In the genomic region with DNA sequence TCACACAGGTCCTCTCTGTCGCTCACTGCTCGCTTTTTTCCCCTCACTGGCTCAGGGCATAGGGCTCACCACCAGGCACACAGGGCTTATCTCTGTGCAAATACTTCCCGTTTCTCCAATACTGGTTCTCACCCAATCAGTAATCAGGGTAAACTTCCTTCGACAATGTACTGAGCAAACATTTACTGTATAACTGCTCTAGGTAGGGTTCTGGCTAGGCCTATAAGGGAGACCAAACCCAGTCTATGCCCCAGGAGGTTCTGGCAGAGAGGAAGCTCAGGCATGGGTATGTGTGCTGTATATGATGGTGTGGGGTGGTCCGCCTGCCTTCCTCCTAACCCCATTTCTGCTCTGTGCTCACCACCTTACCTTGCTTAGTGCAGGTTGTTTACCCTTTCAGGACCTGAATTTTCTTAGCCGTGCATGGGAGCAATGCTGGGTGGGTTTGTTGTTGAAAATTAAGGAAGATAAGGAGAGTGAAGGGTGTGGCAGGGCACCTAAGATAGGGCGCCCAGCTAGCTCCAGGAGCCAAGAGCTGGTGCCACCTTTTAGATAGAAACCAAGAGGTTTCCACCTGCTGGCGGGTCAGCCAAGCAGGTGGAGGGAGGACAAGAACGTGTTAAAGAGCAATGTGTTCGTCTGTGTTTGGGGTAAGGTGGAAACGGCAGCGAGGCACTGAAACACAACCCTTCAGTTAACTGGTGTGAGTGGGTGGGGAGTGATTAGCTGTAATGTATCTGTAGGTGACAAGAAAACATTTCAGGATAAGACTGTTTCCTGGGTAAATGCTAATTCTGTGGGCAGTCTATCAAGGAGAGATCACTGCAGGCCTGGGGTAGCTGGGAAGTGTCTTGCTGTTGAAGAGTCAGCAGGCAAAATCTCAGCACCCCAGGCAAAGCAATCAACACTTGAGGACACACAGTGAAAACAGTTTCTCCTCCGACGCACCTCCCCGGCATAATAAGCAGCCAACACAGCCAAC, we compare ENCODE assay signal across 14 mouse cellular contexts. TPM values are rescaled to one million over a fixed set of nuclear protein-coding genes. Genes with fewer than 3 reads are reported as not detected.
DNase-seq lines count a peak whose midpoint lies in the region; ATAC-seq lines count a peak whose summit lies in the region.
"Had no signal": no experiment of that assay in that cellular context is flagged by ENCODE, and none has a peak within 500 bp of the region (broad histone marks: within the 10 kb centered on the region; RNA-seq: fewer than 3 reads in every experiment).

No protein-coding gene starts in this region.

- no peaks in the 10 kb centered on the region for H3K36me3 ChIP-seq in heart, embryonic 14.5 days (ENCODE audit: control insufficient read depth, insufficient read depth, low read length)
- H3K36me3 ChIP-seq in liver, embryonic 12.5 days: no peaks in the 10 kb centered on the region

- H3K9ac ChIP-seq in heart, embryonic 14.5 days (ENCODE audit: low read length): no peak overlapping the region
- H3K9ac ChIP-seq in liver, embryonic 12.5 days: no peak overlapping the region

- H3K27ac ChIP-seq in heart, embryonic 14.5 days (replicated peaks in 1 of 2; ENCODE audit: control insufficient read depth in 1 of 2, insufficient read depth in 1 of 2, low read depth in 2 of 2, low read length in 2 of 2): peak overlapping the region in 1 of 2 experiments; percentile 55; a peak in 2 of 4 replicates
- peak overlapping the region; percentile 49; the same call in 1 of the 2 replicates for H3K27ac ChIP-seq in liver, embryonic 12.5 days
- H3K27ac ChIP-seq: gastrocnemius, adult 2 months had no signal

- DNase-seq in heart, adult 18-20 months: no peak
- no peak for DNase-seq in embryo, embryonic 9.5 days (ENCODE audit: extremely low spot score)
- no peak for DNase-seq in adrenal gland, postnatal 25 days
- DNase-seq in urinary bladder, postnatal 36 days (ENCODE audit: low spot score in 2 of 2): no peak
- DNase-seq: gastrocnemius, adult 2 months; heart, postnatal 36 days; kidney, adult 18-20 months; left cerebral cortex, postnatal 4 days; thymus, postnatal 36 days had no signal

- H3K4me2 ChIP-seq in heart, embryonic 14.5 days (ENCODE audit: low read length): no peak overlapping the region
- peak overlapping the region; percentile 50 for H3K4me2 ChIP-seq in liver, embryonic 12.5 days
- H3K4me2 ChIP-seq: midbrain, embryonic 11.5 days had no signal

- H3K27me3 ChIP-seq in heart, embryonic 14.5 days (ENCODE audit: control insufficient read depth, insufficient read depth, low read length): no peaks in the 10 kb centered on the region
- H3K27me3 ChIP-seq in liver, embryonic 12.5 days (replicated peaks): peaks cover 39% of the 10 kb centered on the region

- WGBS in heart, embryonic 14.5 days: 42% methylated on average over 15 of the region's 15 CpGs
- 16% methylated on average over 15 of the region's 15 CpGs for whole genome bisulfite sequencing in liver, embryonic 12.5 days (ENCODE audit: insufficient replicate concordance)

- no peak overlapping the region for H3K4me3 ChIP-seq in heart, embryonic 14.5 days (ENCODE audit: control insufficient read depth in 1 of 2, insufficient read depth in 1 of 2, low read depth in 1 of 2, low read length in 2 of 2)
- 0 out of 2 replicates have a peak overlapping the region, but pooled peaks have one; percentile 5 for H3K4me3 ChIP-seq in liver, embryonic 12.5 days
- H3K4me3 ChIP-seq: gastrocnemius, adult 2 months had no signal

- ATAC-seq in heart, embryonic 14.5 days (ENCODE audit: insufficient number of reproducible peaks, insufficient read depth, low FRiP score, low read depth): peak; percentile 45; the same call in 1 of the 2 replicates
- peak; percentile 72 for ATAC-seq in common myeloid progenitor, adult 5-6 weeks (replicated peaks; ENCODE audit: low read depth, poor library complexity, severe bottlenecking)
- peak; percentile 76 for ATAC-seq in liver, embryonic 12.5 days
- ATAC-seq in neutrophil, adult 5-6 weeks (ENCODE audit: extremely low read depth, insufficient number of reproducible peaks, low FRiP score, poor library complexity, severe bottlenecking): peak; percentile 36; the same call in 1 of the 2 replicates

- H3K4me1 ChIP-seq in heart, embryonic 14.5 days (ENCODE audit: control insufficient read depth in 2 of 2, insufficient read depth in 2 of 2, low read length in 2 of 2): peaks cover 35 to 39% of the 10 kb centered on the region in 2 experiments
- peaks cover 28% of the 10 kb centered on the region for H3K4me1 ChIP-seq in liver, embryonic 12.5 days

- H3K9me3 ChIP-seq in heart, embryonic 14.5 days (ENCODE audit: control insufficient read depth, low read length): no peaks in the 10 kb centered on the region
- no peaks in the 10 kb centered on the region for H3K9me3 ChIP-seq in liver, embryonic 12.5 days (replicated peaks)

RNA-seq across cellular contexts. Expression of a gene that starts 14.8 kb away (rescaled TPM):
- 281 and 320 TPM in 2 replicates for polyA plus RNA-seq in heart, embryonic 14.5 days (2014; fragmentation: Nextera tagmentation; extraction: Ambion mirVana)
- 100 to 1,000 TPM; 168 to 175 TPM for total RNA-seq in heart, adult 18-20 months (2021)
- 111 and 156 TPM in 2 replicates for total RNA-seq in common myeloid progenitor, adult 5-6 weeks (2017)
- 194 and 195 TPM in 2 replicates for polyA plus RNA-seq in liver, embryonic 12.5 days (2016; fragmentation: Nextera tagmentation; extraction: Ambion mirVana)
- total RNA-seq in neutrophil, adult 5-6 weeks (2017): 89.6 and 92.8 TPM in 2 replicates
- 287 and 302 TPM in 2 replicates for total RNA-seq in adrenal gland, postnatal 25 days (2021)

RNA-seq across cellular contexts. Expression of a gene that starts 50.3 kb away (rescaled TPM):
- 16.8 and 17.3 TPM in 2 replicates for polyA plus RNA-seq in heart, embryonic 14.5 days (2014; fragmentation: Nextera tagmentation; extraction: Ambion mirVana)
- total RNA-seq in heart, adult 18-20 months (2021): 100 to 1,000 TPM; 119 to 125 TPM
- total RNA-seq in common myeloid progenitor, adult 5-6 weeks (2017): 30.5 and 33.5 TPM in 2 replicates
- 11.6 and 12.1 TPM in 2 replicates for polyA plus RNA-seq in liver, embryonic 12.5 days (2016; fragmentation: Nextera tagmentation; extraction: Ambion mirVana)
- 44.6 and 47.6 TPM in 2 replicates for total RNA-seq in neutrophil, adult 5-6 weeks (2017)
- total RNA-seq in adrenal gland, postnatal 25 days (2021): 75.7 and 94.0 TPM in 2 replicates
